Mouse (Mus musculus): ENCODE measurements around the gene A030005K14Rik. TPM values are rescaled to one million over a fixed set of nuclear protein-coding genes. Genes with fewer than 3 reads are reported as not detected.

The A030005K14Rik gene
- polyA plus RNA-seq (2015; fragmentation: Nextera tagmentation; extraction: Ambion mirVana): not detected in 2 replicates

DNA sequence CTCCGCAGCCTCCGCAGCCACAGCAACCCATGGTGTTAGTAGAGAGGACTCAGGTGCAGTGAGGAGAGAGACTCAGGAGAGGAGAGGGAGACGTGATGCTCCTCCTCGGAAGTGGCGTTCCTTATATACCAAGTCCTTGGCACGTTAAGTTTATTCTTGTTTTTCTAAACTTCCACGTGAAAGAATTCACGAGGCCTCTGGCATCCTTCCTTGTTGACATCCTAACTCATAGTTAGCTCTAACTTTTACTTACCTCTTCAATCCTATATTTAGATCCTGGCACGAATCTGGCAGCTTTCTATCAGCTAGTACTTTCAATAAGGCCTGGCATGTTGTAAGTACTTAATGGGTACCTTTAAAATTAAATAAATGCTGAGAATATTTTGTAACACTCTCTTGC lies at the start of gene A030005K14Rik:
TSS of gene A030005K14Rik (minus strand) at position 101 of the 400 bp plus-strand sequence.
- no peak for DNase-seq (ENCODE audit: low spot score)

DNA sequence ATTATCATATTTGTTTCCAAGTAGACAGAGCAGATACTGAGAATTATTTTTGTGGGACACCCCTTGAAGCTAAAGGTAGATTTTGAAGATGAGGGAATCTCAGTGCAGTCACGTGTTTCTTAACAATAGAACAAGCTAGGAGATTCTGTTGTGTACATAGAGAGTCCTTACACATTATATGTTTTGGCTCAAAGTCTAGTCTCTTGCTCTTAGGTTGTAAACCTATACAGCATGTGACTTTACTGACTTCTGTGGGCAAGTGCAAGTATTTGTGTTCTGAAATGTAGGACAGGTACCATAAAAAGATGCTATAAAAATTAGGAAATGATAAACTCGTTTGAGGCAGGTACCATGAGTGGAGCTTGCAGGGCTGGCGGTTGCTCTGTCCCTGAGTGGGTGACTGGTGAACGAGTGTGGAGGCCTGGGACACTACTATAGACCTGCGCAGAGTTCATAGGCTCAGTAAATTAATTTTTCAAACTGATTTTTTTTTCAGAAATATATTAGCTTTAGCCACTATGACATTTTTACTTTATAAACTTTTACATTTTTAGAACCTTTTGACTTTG lies 48.3 kb upstream of the A030005K14Rik start:
- DNase-seq (ENCODE audit: low spot score): no peak

GRCm38 (mm10) chr1:83105464-83105863 lies 46.3 kb upstream of the A030005K14Rik start:
- DNase-seq (ENCODE audit: low spot score): no peak

- DNase-seq (ENCODE audit: low spot score): no peak
These were observed 42.7 kb upstream of the A030005K14Rik start for GRCm38 (mm10) chr1:83101891-83102290.

- DNase-seq (ENCODE audit: low spot score): no peak
These were observed 40.5 kb upstream of the A030005K14Rik start for GRCm38 (mm10) chr1:83099580-83100137.

DNA sequence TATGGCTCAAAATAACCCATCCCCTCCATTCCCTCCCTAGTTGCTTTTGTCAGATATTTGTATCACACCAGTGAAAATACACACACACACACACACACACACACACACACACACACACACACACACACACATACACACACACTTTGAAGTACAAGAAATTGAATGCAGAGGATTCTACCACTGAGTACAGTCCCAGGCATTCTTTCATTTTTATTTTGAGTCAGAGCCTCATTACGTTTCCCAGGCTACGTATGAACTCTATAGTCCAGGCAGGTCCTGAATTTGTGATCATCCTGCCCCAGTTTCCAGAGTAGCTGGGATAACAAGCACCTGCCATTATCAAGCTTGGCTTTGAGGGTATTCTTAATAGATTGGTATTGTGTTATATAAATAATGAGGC lies 40.0 kb upstream of the A030005K14Rik start:
- DNase-seq (ENCODE audit: low spot score): no peak

DNA sequence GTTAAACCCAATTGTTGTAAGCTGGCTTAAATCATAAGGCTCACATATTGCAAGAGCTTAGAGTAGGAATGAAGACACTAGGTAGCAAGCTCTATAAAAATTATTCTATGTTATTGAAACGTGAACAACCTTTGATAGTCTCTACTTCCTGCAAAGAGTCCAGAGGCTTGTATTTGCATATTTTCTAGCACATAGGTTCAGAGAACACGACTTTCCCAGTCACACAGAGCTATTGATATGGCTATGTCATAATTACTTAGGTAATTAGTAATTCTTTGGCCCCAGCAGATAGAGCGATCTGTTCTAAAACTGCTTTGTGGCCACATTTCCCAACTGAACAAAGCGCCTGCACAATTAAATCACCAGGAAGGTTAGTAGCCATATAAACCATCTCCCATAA lies 37.8 kb upstream of the A030005K14Rik start:
- DNase-seq (ENCODE audit: low spot score): no peak

GRCm38 (mm10) chr1:83091268-83091667 lies 32.1 kb upstream of the A030005K14Rik start:
- no peak for DNase-seq (ENCODE audit: low spot score)

GRCm38 (mm10) chr1:83084790-83085189 lies 25.6 kb upstream of the A030005K14Rik start:
- DNase-seq (ENCODE audit: low spot score): no peak

GRCm38 (mm10) chr1:83077016-83077415 lies 17.8 kb upstream of the A030005K14Rik start:
- no peak for DNase-seq (ENCODE audit: low spot score)

- peak; percentile 56 for DNase-seq (ENCODE audit: low spot score)
These were observed 17.2 kb upstream of the A030005K14Rik start for GRCm38 (mm10) chr1:83076190-83076917.

- no peak for DNase-seq (ENCODE audit: low spot score)
These were observed 16.5 kb upstream of the A030005K14Rik start for GRCm38 (mm10) chr1:83075526-83076189.

DNA sequence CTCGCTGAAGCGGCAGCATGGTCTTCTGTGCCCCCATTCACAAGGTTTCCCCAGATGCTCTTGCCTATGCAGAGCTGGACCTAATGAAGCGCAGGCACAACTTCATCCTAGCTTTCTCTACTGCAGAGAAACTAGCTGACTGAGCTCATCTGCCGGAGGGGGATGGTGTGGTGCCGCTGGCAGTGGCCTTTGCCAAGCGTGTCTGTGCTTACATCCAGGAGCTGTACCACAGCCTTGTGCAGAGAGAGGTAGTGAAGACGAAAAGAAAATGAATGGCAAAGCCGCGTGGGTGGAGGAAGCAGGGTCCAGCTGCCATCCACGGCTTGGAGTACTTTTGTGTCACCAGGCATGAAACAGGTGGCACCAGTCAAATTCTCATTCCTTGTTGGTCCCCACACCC lies 8.0 kb upstream of the A030005K14Rik start:
- no peak for DNase-seq (ENCODE audit: low spot score)

DNA sequence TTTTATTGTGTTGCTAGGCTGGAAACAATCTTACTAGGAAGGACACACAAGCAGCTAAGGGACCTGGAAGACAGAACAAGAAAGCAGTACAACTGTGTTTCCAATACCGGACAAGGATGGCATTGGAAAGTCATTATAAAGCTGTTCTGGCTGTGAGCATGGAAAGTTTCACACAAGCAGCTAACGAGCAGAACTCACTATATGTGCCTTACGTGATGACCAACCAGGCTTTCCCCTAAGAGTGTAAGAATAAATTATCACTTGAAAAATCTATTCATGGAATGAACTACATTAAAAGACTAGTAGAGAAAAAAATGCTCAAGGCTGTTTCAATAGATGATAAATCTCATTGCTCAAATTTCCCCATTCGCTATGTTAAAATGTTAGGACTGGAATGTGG lies 7.4 kb upstream of the A030005K14Rik start:
- no peak for DNase-seq (ENCODE audit: low spot score)

- peak; percentile 19 for DNase-seq (ENCODE audit: low spot score)
These were observed 5.7 kb upstream of the A030005K14Rik start for GRCm38 (mm10) chr1:83064851-83065250.

DNA sequence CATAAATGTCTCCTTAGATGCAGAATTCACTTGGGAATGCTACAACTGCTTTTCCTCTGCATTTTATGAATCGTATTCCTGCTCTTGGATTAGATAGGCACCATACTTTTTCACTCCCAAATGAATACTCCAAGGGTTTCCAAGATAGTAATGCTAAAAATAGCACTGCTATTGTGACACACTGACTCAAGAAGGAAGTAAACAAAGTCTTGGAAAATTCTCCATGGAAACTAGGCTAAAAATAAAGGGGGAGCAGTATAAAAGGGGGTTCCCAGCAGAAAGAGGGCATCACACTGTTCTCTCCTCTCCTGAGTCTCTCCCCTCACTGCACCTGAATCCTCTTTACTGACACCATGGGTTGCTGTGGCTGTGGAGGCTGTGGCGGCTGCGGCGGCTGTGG lies 1.5 kb upstream of the A030005K14Rik start, which contains the start of gene Krtap28-13:
TSS of gene Krtap28-13 (plus strand) at position 288 of the 400 bp plus-strand sequence.
- no peak for DNase-seq (ENCODE audit: low spot score)

- DNase-seq (ENCODE audit: low spot score): no peak
These were observed 697 bp downstream of the A030005K14Rik start for GRCm38 (mm10) chr1:83058481-83058880.

DNA sequence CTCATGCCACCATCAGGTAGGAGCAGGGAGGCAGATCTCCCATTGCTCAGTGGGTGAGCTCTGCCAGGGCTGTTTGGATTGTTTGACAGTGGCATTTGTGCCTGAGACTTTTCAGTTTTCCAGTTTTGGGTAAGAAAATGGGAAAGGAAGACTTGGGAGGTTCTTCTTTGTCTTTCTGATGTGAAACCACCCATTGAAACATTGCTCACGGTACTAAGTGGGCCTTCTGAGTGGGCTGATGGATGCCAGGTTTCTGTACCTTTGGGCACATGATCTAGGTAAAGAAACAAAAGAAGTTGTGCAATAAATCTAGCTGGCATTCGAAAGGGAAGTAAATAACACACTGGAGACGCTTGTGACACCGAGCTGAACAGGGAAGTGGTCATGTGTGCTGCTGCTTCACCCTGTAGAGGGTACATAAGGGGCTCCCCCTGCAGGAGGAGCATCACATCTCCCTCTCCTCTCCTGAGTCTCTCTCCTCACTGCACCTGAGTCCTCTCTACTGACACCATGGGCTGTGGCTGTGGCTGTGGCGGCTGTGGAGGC lies 14.2 kb downstream of the A030005K14Rik start, which contains the start of gene Gm47969:
TSS of gene Gm47969 (plus strand) at position 51 of the 546 bp plus-strand sequence.
- no peak for DNase-seq (ENCODE audit: low spot score)

GRCm38 (mm10) chr1:83042380-83042779 lies 16.8 kb downstream of the A030005K14Rik start, which contains the start of gene Krtap28-10:
TSS of gene Krtap28-10 (minus strand) at chr1:83042480.
- DNase-seq (ENCODE audit: low spot score): no peak

DNA sequence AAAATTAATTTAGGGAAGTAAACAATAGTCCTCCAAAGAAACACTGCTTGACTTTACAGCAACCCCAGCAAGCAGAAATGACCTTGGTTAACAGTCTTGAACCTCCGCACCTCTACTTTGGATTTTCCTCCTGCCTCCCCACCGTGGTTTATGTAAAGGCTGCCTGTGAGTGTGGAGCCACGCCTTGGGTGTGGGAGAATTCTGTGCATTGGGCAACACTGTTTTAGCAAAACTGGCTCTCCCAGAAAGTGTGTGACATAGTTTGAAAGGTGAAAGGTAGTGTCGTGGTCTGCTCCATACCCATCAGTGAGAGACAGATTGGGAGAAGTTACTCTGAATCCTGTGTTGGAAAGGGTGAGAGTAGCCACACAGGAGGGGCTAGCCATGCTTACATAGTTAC lies 20.1 kb downstream of the A030005K14Rik start:
- no peak for DNase-seq (ENCODE audit: low spot score)

- DNase-seq (ENCODE audit: low spot score): no peak
These were observed 21.0 kb downstream of the A030005K14Rik start, which contains the start of gene Slc19a3 for GRCm38 (mm10) chr1:83038109-83038672. TSS of gene Slc19a3 (minus strand) at chr1:83038448.

Measured in thymus, postnatal 0 days (tissue).